Mouse (Mus musculus) cerebellum, postnatal 25 days (tissue): ENCODE results near the gene Plac9a.
"Not testable (repeated sequence)": the region's sequence is repeated elsewhere in the genome, so short reads cannot be mapped to it uniquely, and the experiment has no call there.

Experiments
- DNase-seq, 2 experiments: peaks; one replicate each; pipeline ENCODE4 v3.0.0; 2021; ENCODE audit warnings: mixed read lengths in 2 of 2

The Plac9a gene

DNA sequence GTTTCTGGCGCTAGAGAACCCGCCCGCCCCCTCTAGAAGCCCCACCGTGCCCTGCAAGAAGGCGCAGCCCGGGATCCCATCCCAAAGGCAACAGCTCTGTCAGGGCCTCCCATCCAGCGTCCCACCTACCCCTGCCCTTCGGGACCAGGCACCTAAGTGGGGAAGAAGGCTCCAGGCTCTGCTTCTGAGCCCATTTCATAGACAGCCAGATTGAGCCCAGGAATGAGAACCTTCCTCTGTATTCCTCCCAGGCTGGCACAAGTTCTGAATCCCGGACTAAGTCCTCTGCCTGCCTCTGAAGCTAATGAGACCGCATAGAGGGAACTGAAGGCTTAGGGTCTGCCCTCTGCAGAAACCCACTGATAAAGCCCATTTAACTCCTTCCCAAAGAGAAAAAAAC is at the start of gene Plac9a:
Gene Plac9a, minus strand, starts transcription at position 101 of the 400 bp plus-strand sequence.
- not testable (repeated sequence) for DNase-seq

DNA sequence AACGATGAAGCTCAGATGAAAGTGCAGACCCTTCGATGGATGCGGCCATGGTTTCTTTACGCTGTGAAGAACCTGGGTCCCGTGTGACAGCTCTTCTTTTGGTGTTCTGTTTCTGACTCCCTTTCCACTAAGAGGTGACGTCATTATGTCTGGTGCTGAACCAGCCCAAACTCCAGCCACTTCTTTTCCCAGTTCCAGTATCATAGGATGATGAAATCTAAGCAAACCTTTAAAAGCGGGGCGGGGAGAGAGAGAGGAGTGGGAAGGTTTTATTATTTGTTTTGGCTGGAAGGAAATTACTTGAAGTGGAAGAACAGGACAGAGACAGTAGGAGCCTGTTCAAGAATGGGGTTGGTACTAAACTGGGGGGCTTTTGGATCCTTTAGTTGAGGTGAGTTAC is 35.1 kb upstream of the Plac9a start, which contains the start of gene Cphx1:
Gene Cphx1, plus strand, starts transcription at position 301 of the 400 bp plus-strand sequence.
- DNase-seq, result not testable (repeated sequence)

DNA sequence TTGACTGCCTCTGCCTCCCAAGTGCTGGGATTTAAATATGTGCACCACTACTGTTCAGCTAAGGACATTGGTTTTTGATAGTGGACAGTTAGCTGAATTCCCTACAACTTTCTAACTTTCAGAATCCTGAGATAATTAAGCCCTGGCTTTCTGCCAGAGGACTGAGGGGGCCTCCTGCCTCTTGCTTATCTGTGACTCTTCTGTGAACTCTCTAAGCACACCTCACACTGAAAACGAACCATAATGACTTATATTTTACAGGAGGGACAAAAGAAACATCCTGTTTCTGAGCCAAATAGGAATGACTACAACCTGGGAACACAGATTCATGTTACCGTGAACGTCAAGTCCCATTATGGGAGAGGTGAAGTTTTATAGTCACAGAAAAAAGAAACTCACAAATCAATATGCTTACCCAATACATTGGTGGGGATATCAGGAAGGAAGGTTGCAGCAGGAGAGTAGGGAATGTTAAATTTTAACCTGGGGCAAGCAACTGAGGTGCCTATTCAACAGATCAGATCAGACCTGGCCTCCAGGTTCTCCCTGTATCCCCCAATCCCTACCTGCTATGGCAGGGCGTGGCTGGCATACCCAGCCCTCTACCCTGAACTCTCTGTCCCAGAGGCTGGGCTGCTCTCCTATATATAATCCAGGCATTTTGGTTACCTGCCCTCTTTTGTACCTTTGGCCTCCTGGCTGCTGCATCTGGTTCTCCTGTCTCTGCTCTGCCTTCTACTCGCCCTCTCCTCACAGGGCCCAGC is 34.1 kb upstream of the Plac9a start:
- DNase-seq, result not testable (repeated sequence)

DNA sequence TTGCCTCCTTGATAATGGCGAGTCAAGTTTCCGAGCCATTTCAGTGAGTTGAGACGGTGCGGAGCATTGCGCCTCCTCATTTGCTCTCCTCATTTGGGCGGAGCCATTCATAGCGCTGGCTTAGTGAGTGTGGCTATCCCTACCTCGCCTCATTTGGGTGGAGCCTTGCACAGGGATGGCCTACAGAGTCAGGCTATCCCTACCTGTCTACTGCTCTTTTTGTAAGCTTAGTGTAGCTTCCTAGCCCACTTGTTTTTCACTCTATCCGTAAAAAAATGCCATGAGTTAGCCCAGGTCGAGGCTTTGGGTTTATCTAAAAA is 24.6 kb upstream of the Plac9a start, which contains the start of gene Tmem254a:
Gene Tmem254a, minus strand, starts transcription at position 111 of the 320 bp plus-strand sequence.
- not testable (repeated sequence) for DNase-seq

DNA sequence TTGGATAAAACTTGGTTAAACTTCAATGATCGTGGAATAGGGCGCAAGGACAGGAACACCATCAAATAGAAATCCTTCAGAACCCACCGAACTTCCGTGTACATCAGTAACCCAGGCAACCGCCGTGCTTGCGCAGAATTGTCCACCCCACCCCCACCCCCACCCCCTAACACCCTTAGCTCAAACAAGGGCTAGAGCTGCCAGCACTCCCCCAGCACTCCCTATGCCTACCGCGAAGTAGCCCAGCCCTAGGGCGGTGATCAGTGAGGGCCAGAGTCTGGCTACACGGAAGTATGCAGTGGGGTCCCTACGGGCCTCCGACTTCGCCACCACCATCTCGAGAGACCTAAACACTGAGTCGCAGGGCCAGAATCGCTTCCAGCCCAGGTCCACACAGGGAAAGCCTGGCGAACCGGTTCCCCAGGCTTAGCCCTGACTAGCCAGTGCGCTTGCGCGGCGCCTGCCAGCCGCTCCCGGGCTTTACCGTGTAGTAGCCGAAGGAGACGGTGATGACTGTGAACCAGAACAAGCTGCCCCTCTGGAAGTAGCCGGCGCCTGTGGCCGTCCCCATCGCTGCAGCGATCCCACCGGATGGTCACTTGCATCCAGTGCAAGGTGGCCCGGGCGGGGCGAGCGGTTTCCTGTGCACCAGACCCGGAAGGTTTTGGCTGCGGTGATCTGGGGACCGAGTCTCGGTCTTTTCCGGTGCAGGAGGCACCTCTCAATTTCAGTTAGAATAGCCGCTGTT is 24.1 kb upstream of the Plac9a start:
- DNase-seq, result not testable (repeated sequence)

DNA sequence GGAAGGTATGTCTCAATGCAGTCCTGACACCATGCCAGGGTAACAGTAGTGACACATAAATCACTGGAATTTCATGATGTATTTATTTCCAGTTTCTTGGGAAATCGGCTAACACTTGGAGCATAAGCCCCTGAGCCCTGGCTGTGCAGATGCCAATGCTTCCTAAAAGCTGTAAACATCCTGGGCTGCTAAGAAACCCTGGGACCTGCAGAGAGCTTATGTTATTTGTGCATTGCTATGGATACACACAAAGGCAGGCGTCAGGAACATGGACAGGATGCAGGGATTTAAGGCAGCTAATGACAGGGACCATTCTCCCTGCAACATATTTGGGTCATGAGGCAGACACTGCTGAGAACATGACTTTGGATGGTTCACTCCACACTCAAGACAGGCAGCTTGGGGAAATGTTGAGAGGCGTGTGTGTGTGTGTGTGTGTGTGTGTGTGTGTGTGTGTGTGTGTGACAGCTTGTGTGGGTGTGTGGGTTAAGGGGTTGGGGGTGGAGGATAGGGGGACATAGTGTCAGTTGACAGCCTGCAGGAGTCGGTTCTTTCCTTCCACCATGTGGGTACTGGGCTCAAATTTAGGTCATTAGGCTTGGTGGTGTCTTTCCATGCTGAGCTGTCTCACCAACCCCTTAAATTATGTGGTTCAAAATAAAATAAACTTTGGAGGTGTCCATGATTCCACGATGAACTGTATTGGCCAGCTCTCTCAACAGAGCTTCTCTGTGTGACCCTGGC is 15.7 kb upstream of the Plac9a start:
- DNase-seq, result not testable (repeated sequence)

DNA sequence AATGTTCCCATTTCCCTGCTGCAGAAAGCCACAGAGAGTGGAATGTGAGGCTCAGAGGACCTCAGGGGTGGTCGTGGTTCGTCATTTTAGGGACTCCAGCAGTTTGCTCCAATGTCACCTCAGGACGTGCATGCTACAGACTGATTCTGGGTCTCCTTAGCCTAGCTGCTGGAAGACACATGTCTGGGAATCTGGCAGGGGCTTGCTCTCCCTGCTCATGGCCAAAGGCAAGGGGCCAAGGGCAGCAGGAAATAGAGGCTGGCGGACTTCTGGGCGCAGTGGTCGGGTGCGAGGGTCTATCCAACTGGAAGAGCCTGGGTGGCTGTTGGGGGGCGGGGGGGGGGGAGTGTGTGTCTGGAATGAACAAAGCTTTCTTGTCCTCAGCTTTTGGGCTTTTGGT is 6.1 kb upstream of the Plac9a start:
- DNase-seq, result not testable (repeated sequence)

DNA sequence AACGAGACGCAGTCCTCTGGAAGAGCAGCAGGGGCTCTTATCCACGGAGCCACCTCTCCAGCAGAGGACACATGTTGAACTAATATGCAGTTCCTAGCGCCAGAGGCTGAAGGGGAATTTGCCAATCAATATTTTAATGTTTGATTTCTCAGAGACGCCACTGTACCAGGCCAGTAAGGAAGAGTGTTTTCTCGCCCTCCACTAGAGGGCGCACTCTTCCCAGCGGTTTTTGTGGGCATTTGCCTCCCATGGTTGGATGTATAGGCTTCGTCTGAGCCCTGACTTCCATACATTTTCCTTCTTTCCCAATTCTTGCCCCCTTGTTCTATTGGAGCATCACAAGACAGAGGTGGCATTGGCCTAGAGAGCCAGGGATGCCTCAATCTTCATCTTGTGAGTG is 4.4 kb upstream of the Plac9a start:
- DNase-seq, result not testable (repeated sequence)

DNA sequence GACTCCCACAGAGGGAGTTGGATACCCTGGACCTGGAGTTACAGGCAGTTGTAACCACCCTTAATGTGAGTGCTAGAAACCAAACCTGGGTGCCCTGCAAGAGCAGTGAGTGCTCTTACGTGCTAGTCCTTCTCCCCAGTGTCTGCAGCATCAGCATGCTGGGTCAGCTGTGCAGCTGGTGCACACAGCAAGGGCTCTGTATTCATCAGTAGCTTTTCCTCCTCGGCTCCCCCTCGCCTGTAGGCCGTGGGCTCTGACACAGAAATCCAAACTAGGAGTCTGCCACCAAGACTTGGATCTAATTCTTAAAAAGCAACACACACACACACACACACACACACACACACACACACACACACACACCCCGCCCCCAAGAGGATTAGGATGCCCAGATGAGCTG is 2.3 kb upstream of the Plac9a start:
- peak in 1 of 2 experiments; percentile 0 for DNase-seq

DNA sequence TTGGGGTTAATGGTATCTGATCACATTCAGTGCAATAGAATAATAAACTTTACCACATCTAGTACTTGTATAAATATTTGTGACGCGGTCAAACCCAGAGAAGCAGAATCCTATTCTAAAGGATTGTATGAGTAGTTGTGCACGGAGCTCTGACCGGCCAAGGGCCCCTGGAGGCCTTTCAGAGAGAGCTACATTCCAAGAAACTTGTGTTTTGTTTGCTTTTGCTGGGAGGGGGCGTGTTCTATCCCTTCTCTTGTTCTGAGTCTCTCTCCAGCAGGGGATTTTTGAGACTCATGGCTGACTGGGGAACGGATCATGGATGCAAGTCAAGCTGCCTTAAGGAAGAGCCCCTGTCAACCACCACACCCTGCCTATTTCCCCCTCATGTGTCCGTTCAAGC is 7.2 kb downstream of the Plac9a start:
- DNase-seq, result not testable (repeated sequence)

DNA sequence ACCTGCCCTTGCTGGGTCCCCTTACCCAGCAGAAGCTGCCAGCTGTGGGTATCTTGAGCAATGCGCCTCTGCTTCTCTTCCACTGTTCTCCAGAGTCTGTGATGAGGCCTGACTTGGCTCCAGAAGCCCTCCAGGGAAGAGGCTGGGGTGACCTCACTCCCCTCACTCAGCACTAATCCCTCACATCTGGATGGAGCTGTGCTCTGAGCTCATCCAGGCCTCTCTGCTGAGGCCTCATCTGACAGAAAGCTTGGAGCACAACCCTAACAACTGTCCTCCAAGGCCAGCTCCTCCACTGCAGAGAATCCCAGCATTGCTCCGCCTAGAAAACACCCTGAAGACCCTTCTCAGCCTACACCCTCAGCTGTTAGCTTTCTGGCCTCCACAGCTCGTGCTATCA is 8.3 kb downstream of the Plac9a start:
- not testable (repeated sequence) for DNase-seq

DNA sequence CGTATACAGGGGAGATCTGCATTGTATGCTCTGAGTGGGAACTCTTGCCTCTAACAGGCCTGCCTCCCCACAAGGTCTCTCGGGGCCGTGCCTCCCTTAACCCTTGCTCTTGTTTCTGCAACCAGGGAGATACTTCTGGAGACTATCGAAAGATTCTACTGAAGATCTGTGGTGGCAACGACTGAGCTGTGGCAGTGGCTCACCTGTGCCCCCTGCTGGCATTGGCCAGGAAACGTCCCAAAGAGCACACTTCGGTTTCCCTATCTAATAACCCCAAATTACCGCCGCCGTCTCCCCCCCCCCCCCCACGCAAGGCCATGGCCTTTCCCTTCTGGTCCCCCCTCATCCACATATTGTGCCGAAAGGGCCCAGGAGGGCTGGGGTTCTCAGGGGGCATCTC is 17.0 kb downstream of the Plac9a start:
- not testable (repeated sequence) for DNase-seq

DNA sequence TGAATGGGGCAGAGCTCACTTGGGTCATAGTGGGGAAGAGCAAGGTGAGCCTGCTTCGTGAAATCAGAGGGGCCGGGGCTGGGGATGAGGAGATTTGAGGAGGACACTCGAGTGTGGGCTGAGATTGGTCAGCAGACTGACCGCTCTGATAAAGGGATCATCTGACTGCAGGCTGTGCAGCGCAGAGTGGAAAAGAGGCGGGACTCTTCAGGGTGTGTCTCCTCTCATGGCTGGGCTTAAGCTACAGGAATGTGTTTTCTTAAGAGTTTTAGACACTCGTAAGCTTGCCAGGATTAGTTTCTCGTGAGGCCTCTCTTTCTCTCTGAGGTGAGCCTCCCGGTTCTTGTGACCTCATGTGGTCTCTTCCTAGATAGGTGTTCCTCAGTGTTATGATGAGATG is 21.1 kb downstream of the Plac9a start:
- DNase-seq, result not testable (repeated sequence)

DNA sequence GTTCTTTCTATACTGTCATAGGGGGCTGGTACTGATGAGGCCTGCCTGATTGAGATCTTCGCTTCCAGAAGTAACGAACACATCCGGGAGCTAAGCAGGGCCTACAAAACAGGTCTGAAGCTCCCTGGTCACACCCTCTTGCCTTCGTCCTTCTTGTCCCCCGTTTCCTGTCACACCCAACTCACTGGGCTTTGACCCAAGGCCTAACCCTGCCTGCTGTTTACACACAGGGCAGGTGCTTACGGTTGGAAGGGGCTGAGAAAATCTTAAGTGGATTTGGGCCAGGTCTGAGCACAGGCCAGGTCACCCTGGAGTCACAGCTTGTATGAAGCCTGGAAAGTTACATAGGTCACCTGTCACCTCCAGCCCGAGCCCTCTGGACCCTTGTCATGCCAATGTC is 26.3 kb downstream of the Plac9a start:
- not testable (repeated sequence) for DNase-seq

DNA sequence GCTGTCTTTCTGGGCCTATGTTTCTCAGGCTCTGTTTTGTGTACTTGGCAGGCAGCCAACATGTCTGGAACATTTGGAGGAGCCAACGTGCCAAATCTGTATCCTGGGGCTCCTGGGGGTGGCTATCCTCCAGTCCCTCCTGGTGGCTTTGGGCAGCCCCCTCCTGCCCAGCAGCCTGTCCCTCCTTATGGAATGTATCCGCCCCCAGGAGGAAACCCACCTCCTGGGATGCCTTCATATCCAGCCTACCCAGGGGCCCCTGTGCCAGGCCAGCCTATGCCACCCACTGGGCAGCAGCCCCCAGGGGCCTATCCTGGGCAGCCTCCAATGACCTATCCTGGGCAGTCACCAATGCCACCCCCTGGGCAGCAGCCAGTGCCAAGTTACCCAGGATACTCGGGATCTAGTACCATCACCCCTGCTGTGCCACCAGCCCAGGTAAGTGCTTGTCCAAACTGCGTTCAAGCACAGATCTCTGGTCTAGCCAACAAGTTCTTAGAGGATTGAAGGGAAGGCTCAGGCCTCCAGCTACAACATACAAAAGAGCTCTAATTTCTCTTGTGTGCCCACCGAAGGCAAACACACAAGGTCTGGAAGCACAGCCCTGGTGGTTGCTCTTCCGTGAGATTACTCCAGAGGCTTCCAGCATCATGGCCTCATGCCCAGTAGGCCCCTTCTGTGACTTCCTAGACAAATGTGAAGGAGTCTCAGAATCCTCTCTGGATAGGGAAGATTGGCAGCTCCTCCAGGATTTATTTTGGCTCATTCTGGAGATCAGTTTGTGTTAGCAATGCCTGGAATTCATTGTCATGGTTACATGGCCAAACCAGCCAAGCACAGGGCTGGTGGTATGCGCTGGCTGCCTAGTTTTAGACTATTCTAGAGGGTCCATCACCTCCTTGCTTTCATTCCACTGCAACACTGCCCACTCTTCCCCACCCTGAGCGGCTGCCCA is 30.2 kb downstream of the Plac9a start:
- peak; percentile 55 to 61 for DNase-seq

DNA sequence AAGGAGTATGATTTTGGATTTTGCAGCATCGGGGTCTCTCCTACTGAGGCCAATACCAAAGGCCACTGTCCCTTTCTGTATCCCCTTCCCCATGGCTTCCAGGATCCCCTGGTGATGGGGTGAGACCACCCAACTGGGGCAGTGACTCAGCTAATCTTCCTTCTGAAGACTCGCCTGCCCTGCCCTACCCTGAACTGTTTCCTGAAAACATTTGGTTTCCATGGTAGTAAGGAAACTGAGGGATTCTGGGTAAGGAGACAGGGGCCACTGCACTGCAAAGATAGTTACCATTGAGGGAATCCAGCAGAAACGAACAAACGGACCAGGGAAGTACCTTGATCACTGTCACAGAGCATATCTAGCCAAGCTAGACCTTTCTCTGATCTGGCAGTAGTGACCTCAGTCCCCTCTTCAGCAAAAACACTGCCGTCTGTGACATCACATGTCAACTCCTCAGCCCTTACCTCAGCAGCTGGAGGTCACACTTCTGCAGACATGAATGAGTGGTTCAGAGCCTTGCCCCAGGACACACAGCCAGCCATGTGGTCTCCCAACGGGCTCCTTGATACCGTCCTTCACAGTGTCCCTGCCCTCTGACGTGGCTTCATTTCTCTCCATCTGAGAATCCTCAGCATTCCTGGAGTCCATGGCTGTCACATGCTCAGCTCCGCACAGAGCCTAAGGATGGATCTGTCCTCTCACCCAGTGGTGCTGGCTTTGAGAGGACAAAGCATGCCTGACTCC is 33.6 kb downstream of the Plac9a start:
- no peak for DNase-seq

DNA sequence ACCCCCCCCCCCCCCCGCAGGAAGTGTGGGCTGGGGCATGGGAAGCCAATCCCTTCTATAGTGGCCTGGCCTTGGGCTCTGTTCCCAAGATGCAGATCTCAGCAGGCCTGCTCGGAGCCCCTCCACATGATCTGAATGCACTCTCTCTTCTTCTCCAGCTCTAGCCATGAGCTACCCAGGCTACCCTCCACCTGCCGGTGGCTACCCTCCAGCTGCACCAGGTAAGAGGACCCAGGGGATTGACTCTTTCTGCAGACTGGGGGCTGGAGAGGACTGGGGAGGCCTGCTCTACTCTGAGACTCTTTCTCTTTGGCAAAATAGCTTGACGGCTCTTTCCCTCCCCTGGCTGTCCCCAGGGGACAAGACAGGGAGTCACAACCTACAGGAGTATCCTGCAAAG is 34.2 kb downstream of the Plac9a start:
- DNase-seq, result no peak

DNA sequence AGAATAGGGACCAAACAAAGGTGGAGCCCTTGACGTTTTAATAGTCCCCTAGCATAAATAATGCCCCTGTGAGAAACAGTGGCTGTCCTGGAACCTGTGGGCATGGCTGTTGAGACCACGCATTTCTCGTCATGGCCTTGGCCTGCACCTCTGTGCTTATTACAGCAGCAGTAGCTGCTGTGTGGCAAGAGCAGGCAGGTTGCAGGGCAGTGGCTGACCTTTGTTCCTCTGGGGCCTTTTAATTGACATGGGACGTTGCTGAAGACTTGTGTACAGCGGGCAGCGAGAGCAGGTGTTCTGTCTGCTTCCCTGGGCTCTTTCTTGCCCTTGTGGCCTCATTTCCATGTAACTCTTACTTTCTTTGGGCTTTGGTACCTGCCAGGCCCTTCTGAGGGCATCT is 35.1 kb downstream of the Plac9a start:
- no peak for DNase-seq

DNA sequence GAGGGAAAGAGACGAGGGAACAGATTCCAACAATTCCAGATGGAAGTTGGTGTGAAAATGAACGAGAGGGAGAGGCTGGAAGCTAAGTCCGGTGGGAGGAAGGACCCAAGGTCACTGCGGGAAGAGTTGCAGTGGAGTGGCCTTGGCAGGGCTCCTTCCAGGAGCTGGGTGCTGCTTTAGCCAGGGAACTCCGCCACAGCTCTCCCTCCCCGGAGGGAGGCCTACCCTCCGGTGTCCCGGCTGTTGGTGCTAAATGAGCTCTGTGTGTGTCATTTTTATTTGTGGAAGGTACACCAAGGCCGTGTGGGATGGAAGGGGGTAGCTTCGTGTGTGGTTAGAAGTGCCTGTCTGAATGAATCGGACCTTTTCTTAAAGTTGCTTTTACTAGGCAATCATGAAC is 36.1 kb downstream of the Plac9a start:
- DNase-seq, result no peak

DNA sequence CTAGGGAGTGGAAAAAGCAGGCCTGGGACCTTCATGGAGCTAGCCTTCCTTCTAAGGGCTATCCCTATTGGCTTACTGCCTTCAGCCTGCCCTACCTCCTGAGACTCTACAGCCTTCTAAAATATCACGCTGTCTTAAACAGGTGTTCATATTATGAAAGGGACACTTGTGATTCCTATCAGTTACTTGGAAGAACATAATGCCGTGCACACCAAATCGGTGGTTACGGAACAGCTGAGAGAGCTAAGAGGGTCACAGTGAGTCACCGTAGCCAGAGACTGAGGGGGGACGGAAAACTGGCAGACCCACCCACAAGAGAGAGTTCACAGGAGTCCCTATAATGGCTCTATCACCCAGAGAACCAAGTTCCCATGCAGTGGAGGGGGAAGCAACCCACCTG is 36.5 kb downstream of the Plac9a start:
- DNase-seq, result no peak

DNA sequence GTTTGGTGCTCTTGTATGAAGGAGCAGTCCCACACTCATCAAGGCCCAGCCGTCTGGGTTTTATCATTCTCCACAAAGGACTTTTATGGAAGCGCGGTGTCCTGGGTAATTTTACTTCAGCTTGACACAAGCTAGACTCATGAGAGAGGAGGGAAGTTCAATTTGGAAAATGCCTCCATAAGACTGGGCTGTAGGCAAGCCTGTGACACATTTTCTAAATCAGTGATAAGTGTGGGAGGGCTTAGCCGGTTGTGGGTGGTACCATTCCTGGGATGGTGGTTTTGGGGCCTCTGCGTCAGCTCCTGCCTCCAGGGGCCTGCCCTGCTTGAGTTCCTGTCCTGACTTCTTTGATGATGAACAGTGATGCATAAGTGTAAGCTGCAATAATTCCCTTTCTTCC is 37.6 kb downstream of the Plac9a start:
- DNase-seq, result no peak
